Mouse (Mus musculus): Measurements from ENCODE around the gene Cish.

The Cish gene

DNA sequence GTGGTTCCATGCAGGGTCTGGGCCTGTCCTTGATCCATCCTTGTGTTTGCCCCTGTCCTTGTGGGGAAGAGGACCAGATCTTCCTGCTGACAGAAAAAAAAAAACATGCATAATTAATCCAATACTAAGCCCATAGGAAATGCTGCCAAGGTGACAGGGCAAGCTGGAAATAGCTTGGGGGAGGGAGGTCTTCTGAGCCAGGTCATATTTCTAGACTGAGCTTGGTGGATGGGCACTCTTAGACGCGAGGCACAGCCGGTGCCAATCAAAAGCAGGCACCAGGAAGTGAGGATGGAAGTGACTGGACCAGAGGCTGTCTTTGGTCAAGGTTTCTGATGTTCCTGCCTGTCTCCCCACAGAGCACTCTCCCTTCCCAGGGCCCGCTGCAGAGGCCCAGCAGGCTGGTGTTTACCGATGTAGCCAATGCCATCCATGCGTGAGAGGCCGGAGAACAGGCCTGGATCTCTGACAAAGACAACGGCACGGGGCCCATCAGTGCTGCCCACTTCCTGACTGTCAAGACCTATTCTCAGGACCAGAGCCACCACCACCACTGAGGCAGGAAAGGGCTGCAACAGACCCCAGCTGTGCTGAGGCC lies 51.9 kb downstream of the Cish start:
- DNase-seq (ENCODE audit: low read depth): no peak

DNA sequence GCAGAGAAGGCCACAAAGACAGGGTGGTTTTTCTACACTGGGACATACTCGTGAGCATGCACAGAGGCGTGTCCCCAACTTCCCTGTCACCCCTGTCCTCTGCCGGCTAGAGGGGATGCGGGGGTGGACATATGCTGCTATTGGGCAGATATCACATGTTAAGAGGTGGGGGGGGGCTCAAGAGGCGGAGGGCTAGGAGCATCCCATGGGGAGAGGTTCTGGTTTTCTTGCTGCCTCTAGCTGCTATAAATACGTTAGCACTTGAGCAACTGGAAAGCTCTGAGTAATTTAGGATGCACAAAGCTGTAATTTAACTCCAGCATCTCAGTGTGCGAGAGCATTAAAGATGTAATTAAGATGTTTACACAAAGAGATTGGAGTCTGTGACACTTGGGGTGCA lies 53.5 kb downstream of the Cish start:
- DNase-seq (ENCODE audit: low read depth): no peak
